9 mouse cellular contexts compared by ENCODE assay signal in the genomic region with DNA sequence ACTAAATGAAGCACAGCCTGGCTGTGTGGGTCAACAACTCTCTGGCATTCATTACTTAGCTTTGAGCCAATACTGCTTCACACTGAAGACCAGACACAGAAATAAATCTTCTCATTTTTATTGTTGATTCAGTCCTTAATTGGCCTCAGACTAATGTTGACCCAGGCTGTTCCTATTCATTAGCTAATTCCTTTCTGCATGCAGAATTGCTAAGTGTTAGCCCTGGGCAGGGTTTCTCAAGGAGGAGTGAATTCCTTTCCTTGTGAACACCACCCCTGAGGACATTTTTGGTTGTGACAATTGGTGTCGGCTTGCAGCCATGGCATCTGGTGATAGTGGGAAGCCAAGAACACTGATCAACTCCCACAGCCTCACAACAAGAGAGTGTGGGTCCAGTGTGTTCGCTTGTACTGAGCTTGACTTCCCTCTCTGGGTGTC.
DNase-seq lines count a peak whose midpoint lies in the region; ATAC-seq lines count a peak whose summit lies in the region.
"Had no signal": no experiment of that assay in that cellular context is flagged by ENCODE, and none has a peak within 500 bp of the region (broad histone marks: within the 10 kb centered on the region; RNA-seq: fewer than 3 reads in every experiment).

No protein-coding gene starts in this region.

- peak; percentile 14; the same call in 1 of the 2 replicates for ATAC-seq in lung, embryonic 15.5 days (ENCODE audit: borderline replicate concordance, extremely low read depth, low FRiP score, low TSS enrichment)

- H3K4me1 ChIP-seq in lung, embryonic 15.5 days = no peaks in the 10 kb centered on the region
- H3K4me1 ChIP-seq: limb, embryonic 12.5 days had no signal

- no peak overlapping the region for H3K4me3 ChIP-seq in lung, embryonic 15.5 days
- H3K4me3 ChIP-seq: limb, embryonic 12.5 days had no signal

- 60% methylated on average over 2 of the region's 2 CpGs for WGBS in lung, embryonic 15.5 days

- H3K36me3 ChIP-seq in lung, embryonic 15.5 days = no peaks in the 10 kb centered on the region
- H3K36me3 ChIP-seq: limb, embryonic 12.5 days had no signal

- no peaks in the 10 kb centered on the region for H3K9me3 ChIP-seq in lung, embryonic 15.5 days
- H3K9me3 ChIP-seq: limb, embryonic 12.5 days had no signal

- DNase-seq in lung, postnatal 14 days = no peak
- peak; percentile 10 for DNase-seq in embryo, embryonic 11 days
- peak; percentile 32 for DNase-seq in heart, adult 8-10 months (ENCODE audit: low spot score)
- peak; percentile 42 to 78 for DNase-seq in layer of hippocampus, postnatal 14 days (ENCODE audit: low spot score in 2 of 2)
- DNase-seq in B cell, adult 2 months = no peak
- DNase-seq in thymus, postnatal 36 days = no peak
- no peak for DNase-seq in ovary, adult 18-20 months (ENCODE audit: low spot score)

- no peak overlapping the region for H3K27ac ChIP-seq in lung, embryonic 15.5 days
- H3K27ac ChIP-seq: limb, embryonic 12.5 days had no signal

- no peaks in the 10 kb centered on the region for H3K27me3 ChIP-seq in lung, embryonic 15.5 days
- H3K27me3 ChIP-seq: limb, embryonic 12.5 days had no signal

- H3K4me2 ChIP-seq in lung, embryonic 15.5 days = no peak overlapping the region
- H3K4me2 ChIP-seq: limb, embryonic 12.5 days had no signal

- no peak overlapping the region for H3K9ac ChIP-seq in lung, embryonic 15.5 days
- H3K9ac ChIP-seq: limb, embryonic 12.5 days had no signal

Comparison
In these comparisons a context has a peak if more than half of its experiments do, and no peak if none do; other contexts are left out.
1. DNase-seq: peak in embryo, embryonic 11 days (single experiment), heart, adult 8-10 months (single experiment) and layer of hippocampus, postnatal 14 days (2 of 2); none in lung, postnatal 14 days (single experiment), B cell, adult 2 months (0 of 2), thymus, postnatal 36 days (0 of 2) and ovary, adult 18-20 months (single experiment).